Mouse (Mus musculus) B cell, adult 2 months (primary cell): ENCODE results near the gene Fastk.

Source experiments
- DNase-seq, 2 experiments: peaks; one replicate each; pipeline ENCODE4 v3.0.0; 2022

Gene Fastk

DNA sequence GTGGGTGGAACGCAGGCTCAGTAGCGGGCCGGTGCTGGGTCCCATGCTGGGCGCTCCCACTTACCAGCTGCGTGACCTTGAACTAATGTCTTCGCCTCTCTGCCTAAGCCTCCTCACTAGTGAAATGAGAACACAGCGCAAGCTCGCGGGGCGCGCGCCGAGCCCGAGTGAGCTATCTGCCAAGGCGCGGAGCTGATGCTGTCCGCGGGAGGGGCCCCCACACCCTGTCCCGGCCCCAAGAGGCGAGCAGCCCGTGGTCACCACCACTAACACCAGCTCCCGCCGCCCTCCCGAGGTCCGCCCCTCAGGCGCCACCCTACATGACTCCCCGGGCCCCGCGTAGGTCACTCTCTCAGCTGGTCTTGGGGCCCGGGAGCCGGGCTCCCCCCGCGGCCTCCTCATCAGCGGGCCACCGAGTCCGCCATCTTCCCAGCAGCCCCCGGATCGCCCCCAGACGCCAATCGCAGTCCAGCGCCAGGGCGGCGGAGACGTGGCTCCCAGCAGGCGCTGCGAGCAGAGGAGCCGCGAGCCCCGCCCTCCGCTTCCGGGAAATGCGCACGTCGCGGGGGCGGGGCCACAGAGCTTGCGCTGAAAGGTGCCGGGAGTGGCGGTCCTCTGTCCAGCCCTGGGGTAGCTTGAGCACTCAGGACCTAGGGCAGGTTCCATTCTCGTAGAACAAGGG is at the start of gene Fastk:
TSS of gene Fastk (minus strand) at position 542 of the 682 bp plus-strand sequence.
- peak; percentile 93 to 94 for DNase-seq

DNA sequence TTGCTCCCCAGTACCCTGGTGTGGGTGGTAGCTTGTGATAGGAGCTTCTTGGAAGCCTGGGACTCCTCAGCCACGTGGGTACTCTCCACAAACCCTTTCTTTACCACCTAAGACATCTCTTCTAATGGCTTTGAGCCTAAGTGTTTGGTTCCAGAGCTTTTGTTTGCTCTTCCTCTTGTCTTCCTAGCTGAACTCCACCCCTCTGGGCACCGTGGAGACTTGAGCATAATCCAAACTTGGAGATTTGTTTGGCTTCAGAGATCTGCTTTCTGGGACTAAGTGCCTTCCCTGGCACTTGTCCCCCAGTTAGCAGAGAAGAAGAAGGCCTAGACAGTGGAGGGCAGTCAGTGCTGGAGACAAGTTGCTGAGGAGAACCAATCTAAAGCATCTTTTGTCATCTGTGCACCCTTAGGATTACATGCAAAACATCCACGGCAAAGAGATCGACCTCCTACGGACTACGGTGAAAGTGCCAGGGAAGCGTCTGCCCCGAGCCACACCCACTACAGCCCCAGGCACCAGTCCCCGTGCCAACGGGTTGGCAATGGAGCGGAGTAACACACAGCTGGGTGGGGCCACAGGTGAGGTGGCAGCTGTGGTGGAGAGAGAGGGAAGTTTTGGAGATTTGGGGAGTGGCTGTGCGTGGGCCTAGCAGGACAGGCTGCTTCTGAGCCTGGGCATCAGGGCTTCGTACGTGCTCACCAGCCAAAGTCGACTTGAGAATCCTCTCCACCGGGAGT is 47.6 kb upstream of the Fastk start:
- DNase-seq: no peak

DNA sequence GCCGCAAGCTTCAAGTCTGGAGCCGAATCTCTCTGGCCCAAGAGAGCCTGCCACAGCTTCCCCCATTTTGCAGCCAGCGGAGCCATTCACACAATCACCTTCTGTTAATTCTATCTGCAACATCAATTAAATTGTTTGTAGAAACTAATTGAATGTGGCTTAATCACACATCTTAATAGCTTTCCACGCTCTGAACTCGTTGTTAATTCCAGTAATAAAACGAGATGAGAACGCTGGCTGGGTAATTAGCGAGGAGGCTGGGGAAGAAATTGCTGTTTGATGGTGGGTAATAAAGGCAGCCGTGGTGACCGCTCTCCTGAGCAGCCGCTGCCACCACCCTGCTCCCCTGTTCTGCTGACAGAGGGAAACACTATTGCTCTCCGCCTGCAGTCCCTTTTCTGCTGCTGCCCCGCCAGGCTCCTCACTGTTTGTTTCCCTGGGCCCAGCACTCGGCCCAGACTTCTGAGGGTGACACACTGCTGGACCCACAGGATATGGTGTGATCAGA is 45.4 kb upstream of the Fastk start:
- DNase-seq: no peak

DNA sequence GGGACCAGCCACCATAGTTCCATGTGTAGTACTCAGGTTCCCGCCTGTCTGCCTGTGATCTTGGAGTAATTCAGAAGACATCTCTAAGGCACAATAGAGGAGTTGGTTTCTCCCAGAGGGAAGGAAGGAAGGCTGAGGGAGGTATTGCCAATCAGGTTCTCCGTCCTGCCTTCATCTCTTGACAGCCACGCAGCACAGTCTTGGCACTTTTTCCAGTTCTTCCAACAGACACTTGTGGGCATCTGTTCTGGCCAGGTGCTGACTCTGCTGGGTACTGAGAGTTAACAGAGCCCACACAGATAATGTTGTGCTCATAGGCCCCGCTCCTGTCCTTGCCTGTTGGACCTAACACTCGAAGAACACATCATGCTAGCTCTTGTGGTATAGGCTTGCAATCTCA is 41.7 kb upstream of the Fastk start:
- no peak for DNase-seq

DNA sequence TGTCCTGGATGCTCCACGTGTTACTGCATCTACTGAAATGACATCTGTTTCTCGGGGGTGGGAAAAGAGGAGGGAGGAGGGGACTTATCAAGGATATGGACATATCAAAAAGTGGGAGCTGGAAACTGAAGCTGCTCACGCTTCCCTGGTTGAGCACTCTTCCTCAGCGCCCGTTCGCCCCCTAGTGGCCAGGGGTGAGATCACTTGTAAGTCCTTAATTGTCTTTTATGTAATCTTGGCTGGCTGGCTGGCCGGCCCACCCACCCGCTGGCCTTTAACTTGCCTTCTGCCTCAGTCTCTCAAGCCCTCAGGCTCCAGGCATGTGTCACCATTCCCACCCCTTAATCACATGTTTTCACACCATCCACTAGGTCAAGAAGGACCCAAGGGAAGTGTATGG is 41.0 kb upstream of the Fastk start:
- peak; percentile 84 to 85 for DNase-seq

DNA sequence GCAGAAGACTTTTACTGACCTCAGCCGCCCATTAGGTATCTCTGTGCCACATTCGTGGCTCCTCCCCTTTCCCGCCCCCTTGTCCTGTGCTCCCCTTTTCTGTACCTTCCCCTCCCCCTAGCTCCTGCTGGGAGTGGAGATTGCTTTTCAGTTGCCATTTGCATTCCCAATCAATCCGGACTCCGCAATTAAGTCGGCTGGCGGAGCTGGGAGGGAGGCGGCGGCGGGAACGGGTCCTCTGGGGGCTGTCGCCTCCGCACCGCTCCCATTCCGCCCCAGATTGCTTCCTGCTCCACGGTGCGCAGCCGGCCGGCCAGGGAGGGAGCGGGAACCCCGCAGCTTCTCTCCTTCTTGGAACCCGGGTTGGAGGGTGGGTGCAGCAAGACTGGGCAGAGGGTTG is 39.9 kb upstream of the Fastk start:
- DNase-seq: no peak

DNA sequence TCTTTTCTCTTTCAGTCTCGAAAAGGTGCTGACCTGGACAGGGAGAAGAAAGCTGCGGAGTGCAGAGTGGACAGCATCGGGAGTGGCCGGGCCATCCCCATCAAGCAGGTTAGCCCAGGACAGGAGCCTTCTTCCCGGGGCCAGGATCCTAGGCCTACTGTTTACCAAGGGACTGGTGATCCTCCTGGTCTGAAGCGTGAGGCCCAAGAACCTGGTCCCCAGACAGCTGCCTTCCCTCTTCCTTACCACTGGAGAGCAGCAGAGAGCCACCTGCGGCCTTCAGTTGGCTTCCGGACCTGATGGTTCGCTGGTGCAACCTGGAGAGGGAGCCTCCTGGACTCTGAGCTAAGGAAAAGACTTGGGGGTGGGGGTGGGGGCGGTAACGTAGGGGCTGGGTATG is 38.2 kb upstream of the Fastk start:
- peak; percentile 31 to 38 for DNase-seq

DNA sequence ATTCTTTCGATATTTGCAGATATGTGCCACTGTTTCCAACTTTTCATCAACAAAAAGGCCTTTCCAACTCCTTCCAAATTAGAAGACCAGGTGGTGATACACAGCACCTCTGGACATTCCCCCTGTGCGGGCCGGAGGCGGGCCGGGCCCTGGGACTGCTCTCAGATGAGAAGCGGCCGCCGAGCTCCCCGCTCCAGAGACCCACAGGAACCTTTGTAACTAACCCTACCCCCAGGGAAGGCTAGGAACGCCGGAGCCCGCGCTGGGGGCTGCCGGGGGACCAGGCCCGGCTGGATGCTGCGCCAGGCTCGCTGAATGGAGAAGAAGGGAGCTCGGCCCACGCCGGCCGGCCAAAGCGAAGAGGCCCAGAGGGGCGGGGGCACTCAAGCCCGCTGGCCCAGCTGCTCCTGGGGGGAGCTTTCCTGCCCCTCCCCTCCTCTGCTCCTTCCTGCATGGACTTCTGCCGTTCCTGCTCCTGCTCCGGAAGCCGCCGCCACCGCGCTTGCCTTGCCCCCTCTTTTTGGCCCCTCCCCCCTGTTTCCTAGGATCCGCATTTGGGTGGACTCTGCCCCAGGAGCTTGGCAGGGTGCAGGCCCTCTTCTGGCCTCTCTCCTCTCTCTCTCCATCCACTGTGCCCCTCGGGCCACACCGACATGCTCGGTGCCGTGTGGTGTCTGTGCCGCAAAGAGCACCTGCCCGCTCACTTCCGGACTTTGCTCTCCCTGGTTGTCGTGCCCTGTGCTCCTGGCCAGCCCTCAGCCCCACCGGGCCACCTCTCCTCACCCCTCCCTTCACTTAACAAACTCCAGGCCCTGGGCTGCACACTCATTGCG is 37.4 kb upstream of the Fastk start:
- no peak for DNase-seq

DNA sequence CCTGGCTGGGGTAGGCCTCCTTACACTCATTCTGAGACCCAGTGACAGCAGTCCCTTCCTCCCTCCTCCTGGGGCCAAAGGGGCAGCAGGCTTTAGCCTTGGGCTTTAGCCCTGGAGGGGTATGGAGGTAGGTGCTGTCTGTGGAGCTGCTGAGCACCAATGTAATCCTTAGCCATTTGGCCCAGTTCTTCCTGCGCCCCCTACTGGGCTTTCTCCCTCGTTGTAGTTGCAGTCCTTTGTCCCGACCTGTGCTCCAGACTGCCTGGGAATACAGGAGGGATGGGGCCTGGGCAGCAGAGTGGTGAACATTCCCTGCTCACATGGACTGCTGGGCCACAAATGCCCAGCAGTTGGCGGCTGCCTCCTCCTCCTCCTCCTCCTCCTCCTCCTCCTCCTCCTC is 36.6 kb upstream of the Fastk start:
- DNase-seq: peak; percentile 42 to 45

DNA sequence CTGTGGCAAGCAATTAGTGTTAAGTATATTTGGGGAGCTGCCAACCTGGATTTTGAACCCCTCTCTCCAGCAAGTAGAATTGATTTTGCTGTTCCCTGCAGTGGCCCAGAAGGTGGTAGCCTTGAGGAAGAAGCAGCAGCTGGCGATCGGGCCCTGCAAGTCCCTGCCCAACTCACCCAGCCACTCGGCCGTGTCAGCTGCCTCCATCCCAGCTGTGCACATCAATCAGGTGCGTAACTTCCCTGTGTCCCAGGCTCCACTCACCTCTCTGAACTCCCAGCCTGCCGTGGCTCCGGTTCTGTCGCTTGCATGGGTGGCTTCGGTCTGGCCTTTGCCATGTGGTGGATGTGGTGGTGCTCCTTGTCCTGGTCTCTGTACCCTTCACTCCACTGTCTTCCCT is 32.8 kb upstream of the Fastk start:
- DNase-seq: no peak

DNA sequence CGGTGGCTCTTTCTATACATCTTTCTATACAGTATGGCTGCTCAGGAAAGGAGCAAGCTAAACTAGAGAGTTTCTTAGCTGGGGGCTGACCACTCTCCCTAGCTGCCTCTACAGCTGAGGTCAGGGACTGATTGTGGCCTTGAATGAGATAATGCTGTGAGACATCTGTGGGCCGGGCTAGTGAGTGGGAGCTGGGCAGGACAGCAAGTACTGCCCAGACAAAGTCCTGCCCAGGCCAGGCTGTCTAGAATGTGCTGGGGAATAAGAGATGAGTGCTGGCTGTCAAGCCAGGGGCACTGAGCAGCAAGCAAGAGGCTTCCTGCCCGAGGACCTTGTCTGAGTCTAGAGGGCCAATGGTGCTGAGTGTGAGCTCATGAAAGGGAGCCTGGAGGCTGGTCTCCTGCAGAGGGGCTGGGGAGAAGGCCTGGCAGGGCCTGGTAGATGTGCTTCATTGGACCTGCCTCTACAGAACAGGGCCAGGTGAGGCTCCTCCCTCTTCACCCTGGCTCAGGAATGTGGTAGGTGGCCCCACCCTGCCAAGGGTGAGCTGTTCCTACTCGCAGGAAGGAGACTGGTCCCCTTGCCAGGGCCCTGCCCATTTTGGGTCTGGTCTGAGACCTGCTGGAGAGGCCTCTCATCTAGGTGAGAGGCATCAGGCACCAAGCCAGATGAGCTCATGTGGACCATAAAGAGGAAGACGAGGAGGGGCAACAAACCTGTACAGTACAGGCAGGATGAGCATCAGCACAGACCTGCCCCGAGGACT is 30.6 kb upstream of the Fastk start:
- DNase-seq: no peak

DNA sequence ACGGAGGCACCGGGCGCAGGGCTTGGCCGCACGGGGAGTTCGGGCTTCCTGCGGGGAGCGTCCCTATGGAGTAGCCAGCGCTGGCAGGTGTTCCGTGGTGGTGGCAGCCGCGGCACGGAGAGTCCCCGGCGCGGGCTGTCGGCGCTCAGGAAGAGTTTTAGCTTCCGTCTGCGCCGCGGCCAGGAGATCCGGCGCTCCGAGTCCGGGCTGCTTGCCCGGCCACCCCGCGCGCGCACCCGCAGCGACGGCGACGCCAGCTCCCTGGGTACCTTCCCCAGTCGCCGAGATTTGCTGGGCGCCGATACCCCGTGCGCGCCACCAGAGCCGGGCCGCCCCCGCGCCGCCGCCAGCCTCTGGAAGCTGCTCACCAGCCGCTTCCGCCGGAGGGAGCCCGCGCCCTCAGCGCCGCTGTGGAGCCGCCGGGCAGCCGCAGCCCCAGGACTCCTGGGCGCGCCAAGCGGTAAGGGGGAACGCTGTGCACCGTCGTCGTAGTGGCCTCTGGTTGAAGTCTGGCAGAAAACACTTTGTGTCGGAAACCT is 29.7 kb upstream of the Fastk start:
- peak; percentile 32 to 37 for DNase-seq

DNA sequence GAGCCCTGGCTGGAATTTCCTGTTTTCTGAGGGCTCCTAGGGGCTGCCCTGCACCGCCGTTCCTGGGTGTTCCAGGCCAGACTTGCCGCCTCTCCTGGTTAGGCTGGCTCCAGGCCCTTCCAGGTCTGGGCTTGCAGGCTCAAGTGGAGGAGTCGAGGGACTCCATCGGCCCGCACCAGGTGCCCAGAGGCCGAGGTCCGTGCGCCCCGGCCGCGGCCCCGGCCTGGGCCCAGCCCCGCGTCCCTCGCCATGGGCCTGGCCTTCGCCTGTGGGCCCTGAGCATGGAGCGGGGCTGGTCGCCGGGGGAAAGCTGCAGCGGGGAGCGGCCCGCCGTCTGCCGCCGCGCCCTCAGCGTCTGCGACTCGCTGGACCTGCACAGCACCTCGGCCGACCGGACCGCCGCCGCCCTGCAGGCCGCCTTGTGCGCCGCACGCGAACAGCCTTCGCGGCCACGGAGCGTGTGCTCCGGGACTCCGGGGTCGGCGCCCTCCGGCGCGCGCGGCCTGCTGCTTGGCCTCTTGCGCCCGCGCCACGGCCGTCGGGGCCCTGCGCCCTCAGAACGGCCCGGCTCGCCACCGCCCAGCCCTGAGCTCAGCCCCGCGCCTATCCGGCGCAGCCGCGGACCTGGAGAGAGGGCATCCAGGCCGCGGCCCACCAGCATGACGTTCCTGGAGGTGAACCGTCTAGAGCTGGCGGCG is 29.1 kb upstream of the Fastk start:
- DNase-seq: no peak

DNA sequence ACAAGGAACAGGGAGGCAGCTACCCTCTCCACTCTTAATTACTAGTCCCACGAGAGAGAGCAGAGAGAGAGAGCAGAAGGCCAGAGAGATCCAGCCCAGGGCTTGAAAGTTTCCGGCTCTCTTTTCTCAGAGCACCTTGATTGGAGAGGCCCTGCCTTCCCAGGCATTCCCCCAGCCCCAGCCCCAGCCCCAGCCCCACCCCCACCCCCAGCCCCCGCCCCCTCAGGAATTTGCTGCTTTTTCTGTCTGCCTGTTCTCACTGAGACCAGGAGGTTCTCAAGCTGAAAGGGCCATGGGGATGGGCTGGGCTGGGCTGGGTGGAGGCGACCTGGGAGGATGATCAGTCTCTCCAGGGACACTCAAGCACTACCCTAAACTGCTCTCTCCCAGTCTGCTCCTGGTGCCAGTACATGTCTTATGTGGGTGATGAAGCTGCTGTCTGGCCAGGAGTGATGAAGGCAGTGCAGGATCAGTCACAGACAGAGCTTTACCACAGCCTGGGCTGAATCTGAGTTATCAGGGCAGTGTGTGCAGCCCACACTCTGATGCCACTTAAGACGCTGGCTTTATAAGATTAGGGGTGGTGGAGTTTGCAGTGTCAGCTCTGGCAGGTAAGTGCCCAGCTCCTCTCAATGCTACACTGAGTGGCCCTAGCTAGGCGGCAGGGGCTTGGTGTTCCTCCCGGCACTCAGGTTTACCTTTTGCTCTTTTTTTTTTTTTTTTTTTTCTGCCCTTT is 28.0 kb upstream of the Fastk start:
- DNase-seq: no peak

DNA sequence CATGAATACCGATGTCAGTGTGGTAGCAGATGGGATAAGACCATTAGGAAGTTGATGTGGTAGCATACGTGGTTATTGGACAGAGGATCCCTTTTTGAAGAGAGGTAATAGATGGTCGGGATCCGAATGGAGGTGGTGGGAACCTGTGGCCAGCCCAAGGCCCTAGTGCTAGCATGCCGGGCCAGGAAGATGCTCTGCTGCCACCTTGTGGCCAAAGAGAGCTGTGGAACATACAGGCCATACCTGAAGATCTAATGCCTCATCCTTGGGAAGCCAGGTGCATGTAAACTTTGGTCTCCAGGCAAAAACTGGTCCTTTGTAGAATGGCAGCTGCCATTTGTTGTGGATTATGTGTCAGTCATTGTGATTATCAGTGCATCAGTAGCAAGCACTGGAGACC is 25.5 kb upstream of the Fastk start:
- DNase-seq: peak; percentile 82 to 84

DNA sequence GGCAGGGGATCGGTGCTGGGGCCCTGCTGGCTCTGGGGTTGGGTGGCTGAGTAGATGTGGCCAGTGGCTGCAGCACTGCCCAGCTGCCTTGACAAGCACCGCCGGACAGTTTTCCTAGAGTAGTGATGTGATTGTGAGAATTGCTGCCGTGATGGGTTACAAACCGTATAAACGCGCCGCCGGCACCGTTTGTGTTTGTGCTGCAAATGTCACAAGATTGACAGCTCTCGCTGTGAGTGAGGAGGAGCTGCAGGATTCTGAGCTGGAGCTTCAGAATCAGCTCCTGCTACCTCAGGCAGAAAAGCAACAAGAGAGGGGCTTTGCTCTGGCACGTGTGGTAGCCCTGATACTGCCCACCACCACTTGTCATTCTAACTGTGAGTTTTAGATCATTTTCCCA is 21.7 kb upstream of the Fastk start:
- DNase-seq: no peak

DNA sequence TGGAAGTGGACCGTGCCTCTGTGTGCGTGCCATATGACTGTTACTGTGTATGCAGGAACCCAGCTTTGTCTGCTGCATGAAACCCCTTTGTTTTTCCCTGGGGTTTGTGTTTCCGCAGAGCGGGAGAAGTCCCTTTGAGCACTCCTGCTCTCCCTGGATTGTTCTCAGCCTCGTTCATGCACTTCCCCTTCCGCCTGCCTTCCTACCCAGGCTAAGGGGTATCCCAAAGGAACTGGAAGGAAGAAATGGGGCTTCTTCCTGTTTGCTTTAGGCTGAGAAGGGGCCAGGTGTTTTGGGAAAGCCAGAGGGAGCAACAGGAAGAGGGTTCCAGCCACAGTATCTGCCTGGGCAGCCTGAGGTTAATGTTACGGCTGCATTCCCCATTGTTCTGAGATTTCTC is 10.5 kb upstream of the Fastk start:
- DNase-seq: no peak

DNA sequence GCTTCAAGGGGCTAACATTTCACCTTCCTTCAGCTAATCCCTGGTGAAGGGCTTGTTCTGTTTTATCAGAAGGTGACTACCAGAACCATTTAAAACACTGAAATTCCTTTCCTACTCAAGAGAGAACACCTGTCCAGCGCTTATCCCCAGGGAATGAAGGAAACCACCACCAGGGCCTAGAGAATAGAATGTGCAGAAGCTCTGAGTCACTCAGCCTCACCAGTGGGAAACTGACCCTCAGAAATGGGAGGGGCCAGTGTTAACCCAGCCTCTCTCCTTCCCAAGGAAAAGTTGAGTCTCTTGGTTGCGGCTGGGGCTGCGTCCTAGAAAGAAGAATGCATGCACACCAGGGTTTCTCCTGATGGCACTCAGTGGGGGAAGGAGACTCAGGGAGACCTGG is 10.0 kb upstream of the Fastk start:
- DNase-seq: no peak

DNA sequence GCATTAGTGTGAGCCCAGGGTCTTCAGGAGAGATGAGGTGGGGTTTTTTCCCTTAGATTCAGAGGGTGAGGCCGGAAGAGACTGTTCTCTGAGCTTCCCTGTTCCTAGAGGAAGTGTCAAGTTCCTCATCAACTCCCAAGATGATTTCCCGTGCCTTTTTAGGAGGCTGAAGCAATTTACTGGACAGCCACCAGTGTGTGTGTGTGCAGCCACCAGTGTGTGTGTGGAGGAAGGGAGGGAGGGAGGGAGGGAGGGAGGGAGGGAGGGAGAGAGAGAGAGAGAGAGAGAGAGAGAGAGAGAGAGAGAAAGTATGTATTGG is 8.9 kb upstream of the Fastk start:
- DNase-seq: no peak

DNA sequence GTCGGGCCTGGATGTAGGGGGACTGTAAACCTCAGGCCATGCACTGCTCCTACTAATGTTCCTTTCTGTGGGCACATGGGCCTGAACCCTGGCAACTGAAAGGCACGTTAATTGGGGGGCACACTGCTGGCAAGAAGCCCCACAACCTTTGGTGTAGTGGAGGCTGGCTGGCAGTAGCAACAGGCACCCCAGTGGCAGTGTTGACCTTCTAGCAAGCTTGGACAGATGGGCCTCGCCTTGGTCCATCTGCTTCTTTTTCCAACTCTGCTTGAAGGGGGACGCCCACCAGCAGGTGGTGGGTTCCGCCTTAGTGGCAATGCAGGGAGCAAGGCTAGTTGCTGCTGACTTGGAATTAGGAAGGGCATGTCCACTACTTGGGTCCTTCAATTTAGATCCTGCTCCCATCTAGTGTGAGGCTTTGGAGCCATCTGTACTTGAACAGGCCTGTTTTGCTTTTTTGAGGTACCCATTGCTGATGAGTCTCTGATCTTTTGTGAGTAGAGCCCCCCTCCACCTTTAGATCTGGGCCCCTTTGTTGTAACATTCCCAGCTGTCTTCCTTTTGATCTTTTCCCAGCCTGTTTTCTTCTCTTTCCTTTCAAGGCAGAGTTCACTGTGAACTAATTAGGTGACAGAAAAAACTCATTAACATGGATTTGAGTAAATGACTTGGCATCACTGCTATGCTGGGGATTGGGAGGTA is 8.3 kb upstream of the Fastk start:
- DNase-seq: no peak
